8 mouse cellular contexts compared by ENCODE assay signal in the genomic region with DNA sequence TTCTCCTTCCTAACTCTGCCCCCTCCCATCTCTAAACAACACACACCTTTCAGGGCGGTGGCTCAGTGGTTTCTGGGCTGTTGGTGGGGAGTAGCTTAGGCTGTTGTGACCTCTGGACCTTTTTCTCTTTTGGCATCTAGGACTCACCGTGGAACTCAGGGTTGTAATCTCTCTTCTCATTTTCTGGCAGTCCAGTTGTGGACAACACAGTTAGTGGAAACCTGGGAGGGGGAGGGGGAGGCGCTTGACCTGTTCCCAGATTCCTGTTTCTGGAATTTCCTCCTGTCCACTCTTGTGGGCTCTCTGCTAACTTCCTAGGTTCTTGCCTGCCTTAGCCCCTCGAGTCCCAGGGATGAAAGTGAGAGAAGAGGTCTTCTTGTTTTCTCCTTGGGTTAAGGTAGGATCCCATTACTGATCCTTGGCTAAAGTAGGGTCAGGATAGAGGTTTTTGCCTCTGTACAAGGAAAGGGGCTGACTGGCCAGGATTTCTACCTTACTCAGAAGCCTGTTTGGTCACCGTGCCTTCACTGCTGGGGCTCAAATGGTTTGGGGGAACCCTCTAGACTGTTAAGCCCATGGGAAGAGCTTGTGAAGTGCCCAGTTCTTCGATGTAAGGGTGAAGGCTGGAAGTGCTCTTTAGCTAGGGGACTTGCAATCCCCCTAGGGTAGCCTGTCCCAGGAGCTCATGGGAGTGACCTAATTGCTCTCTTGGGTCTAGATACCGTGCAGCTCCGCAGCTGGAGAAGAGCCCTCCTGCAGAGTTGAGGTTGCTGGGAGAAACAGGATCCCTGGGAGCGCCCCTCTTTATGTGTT. TPM values are rescaled to one million over a fixed set of nuclear protein-coding genes. Genes with fewer than 3 reads are reported as not detected.
DNase-seq lines count a peak whose midpoint lies in the region; ATAC-seq and TF ChIP-seq lines count a peak whose summit lies in the region.
"Had no signal": no experiment of that assay in that cellular context is flagged by ENCODE, and none has a peak within 500 bp of the region (broad histone marks: within the 10 kb centered on the region; RNA-seq: fewer than 3 reads in every experiment).

No protein-coding gene starts in this region.

- no peak for TF ChIP-seq RAD21 in MEL (IDR thresholded peaks at IDR 0.05; ENCODE audit: low read depth, low read length)

- H3K36me3 ChIP-seq in MEL (ENCODE audit: control insufficient read depth in 1 of 2, insufficient read depth in 2 of 2, low read length in 2 of 2): no peaks in the 10 kb centered on the region
- H3K36me3 ChIP-seq in embryonic facial prominence, embryonic 11.5 days (replicated peaks; ENCODE audit: control insufficient read depth, insufficient read depth, low read depth, low read length): no peaks in the 10 kb centered on the region
- H3K36me3 ChIP-seq in hindbrain, postnatal 0 days (ENCODE audit: insufficient read depth, low read length): no peaks in the 10 kb centered on the region
- H3K36me3 ChIP-seq in thymus, adult 2 months (ENCODE audit: control insufficient read depth, insufficient read depth, low read length): no peaks in the 10 kb centered on the region

- peak overlapping the region; percentile 69 to 86; a peak in 3 of 4 replicates for H3K4me3 ChIP-seq in MEL (ENCODE audit: control insufficient read depth in 1 of 2, insufficient read depth in 1 of 2, low read depth in 2 of 2, low read length in 2 of 2)
- H3K4me3 ChIP-seq in embryonic facial prominence, embryonic 11.5 days (ENCODE audit: low read depth, low read length): peak overlapping the region; percentile 78
- H3K4me3 ChIP-seq in hindbrain, postnatal 0 days (ENCODE audit: low read length): peak overlapping the region; percentile 54
- no peak overlapping the region for H3K4me3 ChIP-seq in thymus, adult 2 months (ENCODE audit: control insufficient read depth, insufficient read depth, low read length)

- H3K9me3 ChIP-seq in MEL (replicated peaks; ENCODE audit: insufficient read depth, low read length): no peaks in the 10 kb centered on the region
- H3K9me3 ChIP-seq in embryonic facial prominence, embryonic 11.5 days (replicated peaks; ENCODE audit: control insufficient read depth, low read length): no peaks in the 10 kb centered on the region
- no peaks in the 10 kb centered on the region for H3K9me3 ChIP-seq in hindbrain, postnatal 0 days (ENCODE audit: low read length)

- no peak for TF ChIP-seq EP300 in MEL (IDR thresholded peaks at IDR 0.05; ENCODE audit: low read depth in 1 of 2, low read length in 2 of 2)

- H3K27ac ChIP-seq in MEL (ENCODE audit: control insufficient read depth, low read depth, low read length): no peak overlapping the region
- no peak overlapping the region for H3K27ac ChIP-seq in embryonic facial prominence, embryonic 11.5 days (replicated peaks; ENCODE audit: low read depth, low read length)
- H3K27ac ChIP-seq in hindbrain, postnatal 0 days: no peak overlapping the region
- H3K27ac ChIP-seq in thymus, adult 2 months (ENCODE audit: control insufficient read depth, insufficient read depth, low read length): no peak overlapping the region

- TF ChIP-seq CTCF in MEL (IDR thresholded peaks at IDR 0.05 in 2 of 3, conservative IDR thresholded peaks at IDR 0.05 in 1 of 3; ENCODE audit: control insufficient read depth in 1 of 3, insufficient read depth in 1 of 3, low read depth in 2 of 3, low read length in 3 of 3, poor library complexity in 1 of 3, severe bottlenecking in 1 of 3): no peak
- no peak for TF ChIP-seq CTCF in hindbrain, postnatal 0 days (IDR thresholded peaks at IDR 0.05; ENCODE audit: low read depth)
- no peak for TF ChIP-seq CTCF in thymus, adult 2 months (IDR thresholded peaks at IDR 0.05; ENCODE audit: borderline replicate concordance, control insufficient read depth, extremely low read depth, insufficient read depth, low read length, poor library complexity)

- H3K4me2 ChIP-seq in embryonic facial prominence, embryonic 11.5 days (ENCODE audit: low read depth, low read length): peak overlapping the region; percentile 65
- H3K4me2 ChIP-seq in hindbrain, postnatal 0 days (ENCODE audit: low read depth, low read length): peak overlapping the region; percentile 61

- peaks cover 4% of the 10 kb centered on the region; the same call in 1 of the 2 replicates for H3K79me2 ChIP-seq in MEL (ENCODE audit: control insufficient read depth, insufficient read depth, low read length, poor library complexity)

- 26% methylated on average over 9 of the region's 9 CpGs for WGBS in embryonic facial prominence, embryonic 11.5 days
- 33% methylated on average over 9 of the region's 9 CpGs for WGBS in hindbrain, postnatal 0 days
- WGBS in thymus, adult 2 months: 79% methylated on average over 9 of the region's 9 CpGs

- H3K27me3 ChIP-seq in MEL (ENCODE audit: control insufficient read depth in 1 of 2, insufficient read depth in 2 of 2, low read length in 2 of 2): no peaks in the 10 kb centered on the region
- H3K27me3 ChIP-seq in embryonic facial prominence, embryonic 11.5 days (ENCODE audit: control insufficient read depth, insufficient read depth, low read length): no peaks in the 10 kb centered on the region
- H3K27me3 ChIP-seq in hindbrain, postnatal 0 days (ENCODE audit: insufficient read depth, low read length): no peaks in the 10 kb centered on the region
- peaks cover 5% of the 10 kb centered on the region for H3K27me3 ChIP-seq in thymus, adult 2 months (ENCODE audit: control insufficient read depth, insufficient read depth, low read length)

- DNase-seq in MEL (ENCODE audit: low read depth, low spot score): no peak
- no peak for DNase-seq in embryonic facial prominence, embryonic 11.5 days (ENCODE audit: low spot score)
- DNase-seq in hindbrain, postnatal 0 days (ENCODE audit: low spot score): no peak
- peak; percentile 23 for DNase-seq in lung, postnatal 14 days
- DNase-seq in thymus, adult 2 months: no peak
- no peak for DNase-seq in layer of hippocampus, adult 11-12 months (ENCODE audit: low spot score)
- DNase-seq in cerebellum, postnatal 14 days: no peak
- DNase-seq: adrenal gland, postnatal 14 days had no signal

- peaks cover 0 to 6% of the 10 kb centered on the region in 2 experiments; a peak in 1 of 4 replicates for H3K4me1 ChIP-seq in MEL (ENCODE audit: control insufficient read depth in 1 of 2, insufficient read depth in 2 of 2, low read length in 2 of 2)
- H3K4me1 ChIP-seq in embryonic facial prominence, embryonic 11.5 days (ENCODE audit: control insufficient read depth, insufficient read depth, low read length): no peaks in the 10 kb centered on the region; the same call in 1 of the 2 replicates
- peaks cover 10% of the 10 kb centered on the region for H3K4me1 ChIP-seq in hindbrain, postnatal 0 days (ENCODE audit: insufficient read depth, low read length)
- H3K4me1 ChIP-seq in thymus, adult 2 months (replicated peaks; ENCODE audit: control insufficient read depth, insufficient read depth, low read length): peaks cover 13% of the 10 kb centered on the region

- H3K9ac ChIP-seq in MEL (ENCODE audit: control insufficient read depth, low read depth, low read length, poor library complexity, severe bottlenecking): no peak overlapping the region
- H3K9ac ChIP-seq in embryonic facial prominence, embryonic 11.5 days (replicated peaks; ENCODE audit: low read length): peak overlapping the region; percentile 84
- peak overlapping the region; percentile 51 for H3K9ac ChIP-seq in hindbrain, postnatal 0 days (replicated peaks; ENCODE audit: low read length)

- no peak for TF ChIP-seq POLR2A in MEL (IDR thresholded peaks at IDR 0.05; ENCODE audit: control insufficient read depth in 1 of 2, insufficient read depth in 1 of 2, low read depth in 1 of 2, low read length in 2 of 2, poor library complexity in 1 of 2)
- no peak for TF ChIP-seq POLR2A in thymus, adult 2 months (IDR thresholded peaks at IDR 0.05; ENCODE audit: control insufficient read depth, extremely low read depth, insufficient read depth, low read length, poor library complexity)

- no peak for ATAC-seq in embryonic facial prominence, embryonic 11.5 days (replicated peaks; ENCODE audit: insufficient number of reproducible peaks, low FRiP score, low TSS enrichment, low read depth)
- ATAC-seq in hindbrain, postnatal 0 days: no peak

TF ChIP-seq in MEL, 35 proteins besides CTCF, POLR2A, EP300 and RAD21:
- no peak for TF ChIP-seq CHD2 (IDR thresholded peaks at IDR 0.05; ENCODE audit: low read length)
- no peak for TF ChIP-seq E2F4 (IDR thresholded peaks at IDR 0.05; ENCODE audit: borderline replicate concordance, low read depth, low read length)
- TF ChIP-seq MAX (IDR thresholded peaks at IDR 0.05; ENCODE audit: low read length): no peak
- no peak for TF ChIP-seq SIN3A (IDR thresholded peaks at IDR 0.05; ENCODE audit: low read length)
- TF ChIP-seq MAFK (IDR thresholded peaks at IDR 0.05; ENCODE audit: borderline replicate concordance, low read depth, low read length): no peak
- TF ChIP-seq TBP (IDR thresholded peaks at IDR 0.05; ENCODE audit: low read depth, low read length): no peak
- no peak for TF ChIP-seq ZC3H11A (IDR thresholded peaks at IDR 0.05; ENCODE audit: low read depth, low read length)
- TF ChIP-seq GATA1 (IDR thresholded peaks at IDR 0.05; ENCODE audit: low read depth, low read length): no peak
- no peak for TF ChIP-seq TCF12 (IDR thresholded peaks at IDR 0.05; ENCODE audit: low read depth, low read length)
- TF ChIP-seq POLR2AphosphoS2 (IDR thresholded peaks at IDR 0.05; ENCODE audit: low read length): no peak
- TF ChIP-seq MXI1 (IDR thresholded peaks at IDR 0.05; ENCODE audit: low read depth, low read length): no peak
- TF ChIP-seq KAT2A (conservative IDR thresholded peaks at IDR 0.05; ENCODE audit: low read depth, low read length): no peak
- no peak for TF ChIP-seq POLR2AphosphoS5 (IDR thresholded peaks at IDR 0.05; ENCODE audit: borderline replicate concordance, low read depth, low read length)
- TF ChIP-seq CHD1 (IDR thresholded peaks at IDR 0.05; ENCODE audit: low read depth, low read length): no peak
- no peak for TF ChIP-seq RCOR1 (IDR thresholded peaks at IDR 0.05; ENCODE audit: low read depth, low read length)
- no peak for TF ChIP-seq BHLHE40 (IDR thresholded peaks at IDR 0.05; ENCODE audit: borderline replicate concordance, low read depth, low read length)
- no peak for TF ChIP-seq ZMIZ1 (IDR thresholded peaks at IDR 0.05; ENCODE audit: low read depth, low read length)

RNA-seq across cellular contexts. Expression of a gene that starts 2.2 kb away (rescaled TPM):
- 6.0 and 8.3 TPM in 2 replicates for total RNA-seq in MEL (2012; rRNA removed)
- 1 to 10 TPM in 1 of 2 experiments, not detected in 1; 8.2 TPM for polyA plus RNA-seq in MEL (2012; ENCODE audit: insufficient read depth in 1 of 2, insufficient read length in 2 of 2, low read depth in 1 of 2, low replicate concordance in 2 of 2, missing spikeins in 1 of 2)
- polyA plus RNA-seq in embryonic facial prominence, embryonic 11.5 days (2014; fragmentation: Nextera tagmentation; extraction: Ambion mirVana): 26.0 and 31.6 TPM in 2 replicates
- 29.4 and 30.1 TPM in 2 replicates for total RNA-seq in hindbrain, postnatal 0 days (2014; rRNA removed)
- polyA plus RNA-seq in hindbrain, postnatal 0 days (2015; fragmentation: Nextera tagmentation; extraction: Ambion mirVana): 15.1 and 15.3 TPM in 2 replicates
- 8.9 and 9.6 TPM in 2 replicates for polyA plus RNA-seq in thymus, adult 2 months (2012; rRNA removed)
